Mouse (Mus musculus) megakaryocyte, adult 5-6 weeks (primary cell): ENCODE results near the gene Ubac2. TPM values are rescaled to one million over a fixed set of nuclear protein-coding genes. Genes with fewer than 3 reads are reported as not detected.

Source experiments
- ATAC-seq: 2 replicates; pipeline ENCODE4 v1.8.0; 2016; ENCODE audit warnings: mild to moderate bottlenecking, inconsistent platforms; ENCODE audit not compliant: poor library complexity, severe bottlenecking
- total RNA-seq, 2 experiments: library from RNA; stranded (forward) in 1 of 2; stranded (reverse) in 1 of 2; fragments of 153-499, 151-499 nt in 1 of 2; fragments of 221-1000, 200-1000 nt in 1 of 2; gene quantifications; 2 replicates each; pipeline versions ENCODE4 v1.2.3 to v1.2.4; 2015 to 2017

The Ubac2 gene
- total RNA-seq, 2 experiments from 2014 or later, result 19.3 to 34.2 TPM

DNA sequence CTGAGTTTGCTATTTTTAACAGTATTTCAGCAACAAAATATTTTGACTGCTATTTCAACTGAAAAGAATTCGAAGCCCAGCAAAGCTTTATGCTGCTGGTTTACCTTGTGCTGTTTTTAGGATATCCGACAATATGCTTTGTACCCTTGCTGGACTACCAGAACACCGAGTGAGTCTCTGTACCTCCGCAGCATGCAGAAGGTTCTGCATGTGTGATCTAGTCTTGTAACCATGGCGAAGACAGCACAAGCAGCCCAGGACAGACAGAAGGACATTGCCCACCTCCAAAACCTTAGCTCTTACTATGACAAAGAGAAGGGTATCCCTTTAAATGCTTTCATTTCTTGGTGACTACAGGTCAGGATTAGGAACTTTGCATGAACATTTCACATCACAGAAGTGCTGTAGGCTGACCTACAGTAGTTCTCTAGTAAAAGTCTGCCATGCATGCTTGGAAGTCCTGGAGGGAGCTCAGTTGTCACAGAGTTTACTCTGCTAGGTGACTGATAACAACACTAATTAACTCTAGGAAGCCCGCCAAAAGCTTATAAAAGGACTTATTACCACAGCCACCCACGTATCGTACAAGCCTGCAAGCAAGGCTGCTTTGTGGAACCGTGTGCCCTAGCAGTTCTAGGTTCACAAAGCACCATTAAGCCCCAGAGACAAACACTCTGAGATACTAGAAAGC, 85.0 kb downstream of the Ubac2 start:
- ATAC-seq, result no peak

- ATAC-seq, result no peak
Measured at GRCm38 (mm10) chr14:121963942-121964335, 85.5 kb downstream of the Ubac2 start.

DNA sequence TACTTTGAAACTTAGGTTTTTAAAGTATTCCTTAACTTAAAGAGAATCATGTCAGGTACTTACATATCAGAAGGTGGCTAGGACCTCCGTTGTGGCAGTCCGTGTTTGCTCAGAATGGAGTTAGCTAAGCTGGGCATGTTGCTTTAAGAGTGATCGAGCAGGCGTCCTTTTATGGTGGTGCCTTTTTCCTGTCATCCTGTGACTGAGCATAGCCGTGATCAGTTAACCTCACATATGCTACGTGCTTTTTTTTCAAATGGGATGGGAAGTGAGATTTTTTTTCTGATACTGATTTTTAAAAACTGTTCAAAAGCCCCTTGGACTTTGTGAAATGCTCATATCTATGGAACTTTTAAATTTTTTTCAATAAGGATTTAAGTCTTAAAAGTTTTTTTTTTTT, 86.6 kb downstream of the Ubac2 start, which contains the start of gene Gpr183:
Gpr183 (minus strand) TSS at position 206 of the 400 bp plus-strand sequence.
- ATAC-seq, result peak; percentile 58

GRCm38 (mm10) chr14:121965461-121965860, 87.0 kb downstream of the Ubac2 start:
- no peak for ATAC-seq

DNA sequence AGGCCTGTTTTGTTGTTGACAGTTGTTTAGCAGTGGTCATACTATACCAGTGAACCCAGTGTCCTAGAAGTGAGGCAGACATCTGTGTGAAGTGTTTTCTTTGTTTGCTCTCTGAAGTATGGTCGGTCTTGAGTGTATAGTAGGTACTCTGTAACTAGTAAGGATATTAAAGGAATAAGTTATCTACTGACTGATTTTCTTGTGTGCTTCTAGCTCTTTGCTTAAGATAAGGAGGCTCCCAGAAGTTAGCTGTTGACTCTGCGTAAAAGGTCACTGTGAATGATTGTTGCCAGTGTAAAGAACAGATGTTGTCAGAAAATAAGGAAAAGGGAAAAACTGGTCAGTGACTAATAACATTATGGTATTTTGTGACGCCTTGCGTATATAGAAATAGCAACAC, 88.7 kb downstream of the Ubac2 start:
- ATAC-seq, result no peak

GRCm38 (mm10) chr14:121970402-121970801, 92.0 kb downstream of the Ubac2 start:
- no peak for ATAC-seq

GRCm38 (mm10) chr14:121973114-121973513, 94.7 kb downstream of the Ubac2 start:
- peak; percentile 78 for ATAC-seq

- ATAC-seq, result no peak
Measured at GRCm38 (mm10) chr14:121981531-121981930, 103.1 kb downstream of the Ubac2 start.

GRCm38 (mm10) chr14:121983009-121983933, 104.9 kb downstream of the Ubac2 start:
- peak; percentile 31; the same call in 1 of the 2 replicates for ATAC-seq

DNA sequence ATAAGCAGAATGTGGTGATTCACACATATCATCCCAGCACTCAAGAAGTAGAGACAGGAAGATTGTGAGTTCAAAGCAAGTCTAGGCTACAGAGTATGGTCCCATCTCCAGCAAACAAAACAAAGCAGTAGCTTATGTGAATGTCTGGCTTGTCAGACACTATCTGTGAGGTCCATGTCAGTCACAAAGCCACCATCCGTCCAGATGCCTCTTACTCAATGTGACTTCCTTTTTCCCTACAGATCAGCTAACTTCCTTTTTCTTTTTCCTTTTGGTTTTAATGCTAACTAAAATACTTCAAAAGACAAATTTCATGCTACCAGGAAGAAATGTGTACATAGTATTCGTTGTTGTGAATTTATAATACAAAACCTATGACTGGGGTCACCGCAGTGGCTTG, 107.1 kb downstream of the Ubac2 start:
- ATAC-seq, result peak; percentile 70

DNA sequence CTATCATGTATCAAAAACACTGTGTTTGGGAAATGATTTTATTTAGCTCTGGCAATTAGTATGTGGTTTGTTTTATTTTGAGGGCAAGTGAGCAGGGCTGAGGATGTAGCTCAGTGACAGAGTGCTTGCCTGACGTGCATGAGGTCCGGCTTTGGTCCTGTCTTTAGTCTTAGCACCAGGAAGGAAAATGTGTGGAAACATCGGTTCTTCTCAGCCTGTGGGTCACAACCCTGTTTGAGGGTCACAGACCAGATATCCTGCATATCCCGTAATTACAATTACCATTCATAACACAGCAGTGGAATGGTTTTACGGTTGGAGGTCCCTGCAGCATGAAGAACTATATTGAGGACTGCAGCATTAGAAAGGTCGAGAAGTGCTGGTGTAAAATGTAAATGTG, 107.6 kb downstream of the Ubac2 start:
- no peak for ATAC-seq

- peak; percentile 71 for ATAC-seq
Measured at GRCm38 (mm10) chr14:121987287-121987686, 108.9 kb downstream of the Ubac2 start.

- ATAC-seq, result peak; percentile 8; the same call in 1 of the 2 replicates
Measured at GRCm38 (mm10) chr14:121987691-121988090, 109.3 kb downstream of the Ubac2 start.

DNA sequence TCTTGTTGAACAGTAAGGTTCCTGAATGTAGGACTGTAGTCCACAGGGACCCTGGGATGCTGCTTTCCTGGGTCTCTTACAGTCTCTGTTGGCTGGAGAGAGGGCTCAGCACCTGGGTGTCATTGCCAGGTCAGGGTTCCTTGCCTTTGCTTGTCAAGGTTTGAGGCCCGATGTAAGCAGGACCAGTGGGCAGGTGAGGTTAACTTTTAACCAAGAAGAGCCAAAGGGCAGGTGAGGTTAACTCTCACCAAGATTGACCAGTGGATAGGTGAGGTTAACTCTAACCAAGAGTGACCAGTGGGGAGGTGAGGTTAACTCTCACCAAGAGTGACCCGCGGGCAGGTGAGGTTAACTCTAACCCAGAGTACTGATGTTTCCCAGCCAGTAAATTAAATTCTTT, 110.9 kb downstream of the Ubac2 start:
- ATAC-seq, result no peak

DNA sequence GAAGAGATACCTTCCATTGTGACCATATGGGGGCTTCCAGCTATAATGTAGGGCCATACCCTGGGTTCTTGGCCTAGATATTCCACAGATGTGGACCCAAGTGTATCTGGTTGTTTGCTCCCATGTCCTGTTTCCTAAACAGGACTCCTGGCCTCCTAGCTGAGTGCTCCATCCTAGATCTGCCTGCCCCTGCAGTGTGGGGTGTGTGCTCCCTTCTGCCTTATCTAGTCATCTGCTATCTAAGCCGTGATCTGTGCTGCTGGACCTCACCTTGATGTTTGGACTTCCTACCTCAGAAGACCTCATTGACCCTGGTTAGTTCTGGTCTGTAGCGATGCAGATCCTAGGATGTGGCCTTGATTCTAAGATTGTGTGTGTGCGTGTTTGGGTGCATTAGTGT, 111.4 kb downstream of the Ubac2 start:
- no peak for ATAC-seq

- no peak for ATAC-seq
Measured at GRCm38 (mm10) chr14:121990897-121991296, 112.5 kb downstream of the Ubac2 start.

GRCm38 (mm10) chr14:121991921-121992320, 113.5 kb downstream of the Ubac2 start:
- no peak for ATAC-seq

GRCm38 (mm10) chr14:121992395-121993280, 114.2 kb downstream of the Ubac2 start:
- ATAC-seq, result no peak

DNA sequence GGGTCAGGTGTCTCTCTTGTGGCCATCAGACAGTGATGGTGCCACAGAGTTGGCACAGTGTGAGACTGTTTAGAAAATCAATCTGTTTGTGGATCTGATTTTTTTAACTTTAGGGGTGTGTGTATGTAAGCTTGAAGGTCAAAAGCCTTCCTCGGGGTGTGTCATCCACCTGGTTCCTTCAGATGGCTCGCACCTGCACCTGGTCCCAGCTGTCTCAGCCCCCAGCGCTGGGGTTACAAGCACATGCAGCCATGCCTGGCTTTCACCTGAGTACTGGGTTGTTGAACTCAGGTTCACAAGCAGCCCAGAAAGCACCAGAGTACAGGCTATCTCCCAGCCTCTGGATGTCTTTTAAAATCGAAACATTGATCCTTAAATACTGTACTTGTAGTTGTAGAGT, 115.2 kb downstream of the Ubac2 start:
- no peak for ATAC-seq

DNA sequence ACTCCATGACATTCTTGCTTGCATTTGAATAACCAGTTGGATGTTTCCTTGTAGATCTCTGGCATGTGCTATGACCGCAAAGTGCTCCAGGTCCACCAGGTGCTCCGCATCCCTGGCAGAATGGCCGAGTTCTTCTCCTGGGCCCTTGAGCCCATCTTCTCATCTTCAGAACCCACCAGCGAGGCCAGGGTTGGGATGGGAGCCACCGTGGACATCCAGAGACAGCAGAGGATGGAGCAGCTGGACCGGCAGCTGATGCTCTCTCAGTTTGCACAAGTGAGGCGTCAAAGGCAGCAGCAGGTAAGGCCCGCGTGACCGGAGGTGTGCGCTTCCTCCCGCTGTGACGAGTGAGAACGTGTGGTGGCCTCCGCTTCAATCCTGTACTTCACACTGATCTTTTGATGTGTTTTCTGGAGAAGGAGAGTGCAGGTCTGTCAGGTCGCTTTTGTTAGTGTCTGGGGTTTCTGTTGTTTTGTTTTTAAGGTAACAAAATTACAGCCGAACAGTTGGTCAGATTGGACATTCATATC, 115.8 kb downstream of the Ubac2 start:
- no peak for ATAC-seq
